Mouse (Mus musculus) neural tube, embryonic 13.5 days (tissue): ENCODE measurements around the gene Wfdc15b. TPM values are rescaled to one million over a fixed set of nuclear protein-coding genes. Genes with fewer than 3 reads are reported as not detected.

ENCODE experiments used
- ATAC-seq: fragments of 200-750 bp; cut with Nextera tagmentation; 2 replicates; pipeline ENCODE4 v1.8.0; 2017; ENCODE audit warnings: low read depth, mild to moderate bottlenecking, moderate TSS enrichment, moderate library complexity
- H3K27ac ChIP-seq: fragments of 300-500 bp; sonication (generic); replicated peaks from 2 replicates; pipeline ENCODE4 v1.5.1; 2015; ENCODE audit warnings: moderate library complexity, mild to moderate bottlenecking, inconsistent platforms
- H3K27me3 ChIP-seq: fragments of 300-500 bp; sonication (generic); 2 replicates; pipeline ENCODE4 v1.6.1; 2015; ENCODE audit warnings: mild to moderate bottlenecking, inconsistent platforms
- H3K36me3 ChIP-seq: fragments of 300-500 bp; sonication (generic); 2 replicates; pipeline ENCODE4 v1.6.1; 2015; ENCODE audit warnings: mild to moderate bottlenecking, inconsistent platforms
- H3K4me1 ChIP-seq: fragments of 300-500 bp; sonication (generic); replicated peaks from 2 replicates; pipeline ENCODE4 v1.6.1; 2015; ENCODE audit warnings: inconsistent platforms
- H3K4me2 ChIP-seq: fragments of 300-500 bp; sonication (generic); 2 replicates; pipeline ENCODE4 v1.6.1; 2015; ENCODE audit warnings: inconsistent platforms, mild to moderate bottlenecking, moderate library complexity
- H3K4me3 ChIP-seq: fragments of 300-500 bp; sonication (generic); 2 replicates; pipeline ENCODE4 v1.5.1; 2015; ENCODE audit warnings: mild to moderate bottlenecking, inconsistent platforms
- H3K9ac ChIP-seq: fragments of 300-500 bp; sonication (generic); 2 replicates; pipeline ENCODE4 v1.6.1; 2015; ENCODE audit warnings: moderate library complexity, mild to moderate bottlenecking, inconsistent platforms
- H3K9me3 ChIP-seq: fragments of 300-500 bp; sonication (generic); 2 replicates; pipeline ENCODE4 v1.6.1; 2016; ENCODE audit warnings: inconsistent platforms
- WGBS: fragments of 180-500 bp; shearing (Covaris S2); methylation state at CpG from one replicate; pipeline ENCODE4 v1.1.7; 2015; 5-methylcytosine and 5-hydroxymethylcytosine counted together
- polyA plus RNA-seq: library from polyadenylated mRNA; unstranded; fragments of >200 nt; fragmentation: Nextera tagmentation; extraction: Ambion mirVana; gene quantifications from 2 replicates; pipeline ENCODE4 v1.2.1, GENCODE M21; 2015

Gene Wfdc15b
- polyA plus RNA-seq, 1 experiment from 2014 or later = not detected

DNA sequence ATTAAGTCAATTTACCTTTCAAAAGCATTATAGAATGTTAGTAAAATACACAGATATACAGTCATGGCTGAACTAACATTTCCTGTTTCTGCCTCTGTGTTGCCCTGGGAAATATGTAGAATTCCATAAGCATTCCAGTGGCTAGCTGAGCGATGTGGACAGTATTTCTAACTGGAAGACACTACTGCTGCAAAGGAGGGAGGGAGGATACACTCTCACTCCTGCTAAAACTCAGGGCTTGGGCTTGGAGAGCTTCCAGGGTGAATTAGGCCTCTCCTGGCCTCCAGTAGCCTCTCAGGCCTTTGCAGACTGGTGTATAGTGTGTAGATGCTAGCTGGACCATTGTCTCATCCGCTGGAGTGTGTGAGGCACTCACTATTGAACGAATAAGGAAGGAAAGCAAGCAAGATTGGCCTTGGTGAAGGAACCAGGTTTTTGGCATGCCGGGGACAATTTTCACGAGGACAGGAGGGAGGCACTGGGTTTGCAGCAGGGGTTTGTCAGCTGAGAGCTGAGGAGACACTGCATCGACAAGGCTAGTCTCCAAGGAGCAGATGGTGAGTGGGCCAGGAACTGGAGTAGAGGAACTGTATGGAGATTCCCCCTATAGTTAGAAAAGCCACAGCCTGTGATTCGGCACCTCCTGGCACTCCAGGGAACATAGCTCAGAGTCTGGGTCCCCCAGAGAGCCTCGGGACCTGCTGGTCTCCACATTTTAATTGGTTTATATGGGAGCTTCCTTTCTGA lies 46.6 kb downstream of the Wfdc15b start:
- Histone ChIP-seq H3K36me3 (no peaks in the 10 kb centered on the region), H3K9ac (no peak overlapping the region), H3K27ac (no peak overlapping the region), H3K4me2 (no peak overlapping the region), H3K4me1 (peaks cover 19% of the 10 kb centered on the region), H3K27me3 (peaks cover 44% of the 10 kb centered on the region), H3K4me3 (no peak overlapping the region), H3K9me3 (no peaks in the 10 kb centered on the region)
- 77% methylated on average over 8 of the region's 8 CpGs for WGBS
- no peak for ATAC-seq

- H3K36me3 ChIP-seq = no peaks in the 10 kb centered on the region
- H3K9ac ChIP-seq = no peak overlapping the region
- no peaks in the 10 kb centered on the region for H3K9me3 ChIP-seq
- no peak overlapping the region for H3K4me2 ChIP-seq
- peaks cover 23% of the 10 kb centered on the region for H3K4me1 ChIP-seq
- H3K27me3 ChIP-seq = peaks cover 59% of the 10 kb centered on the region
- WGBS = 76% methylated on average over 3 of the region's 3 CpGs
- ATAC-seq = no peak
- H3K27ac ChIP-seq = no peak overlapping the region
- H3K4me3 ChIP-seq = no peak overlapping the region
Measured at GRCm38 (mm10) chr2:164173394-164173793, 48.1 kb downstream of the Wfdc15b start.

DNA sequence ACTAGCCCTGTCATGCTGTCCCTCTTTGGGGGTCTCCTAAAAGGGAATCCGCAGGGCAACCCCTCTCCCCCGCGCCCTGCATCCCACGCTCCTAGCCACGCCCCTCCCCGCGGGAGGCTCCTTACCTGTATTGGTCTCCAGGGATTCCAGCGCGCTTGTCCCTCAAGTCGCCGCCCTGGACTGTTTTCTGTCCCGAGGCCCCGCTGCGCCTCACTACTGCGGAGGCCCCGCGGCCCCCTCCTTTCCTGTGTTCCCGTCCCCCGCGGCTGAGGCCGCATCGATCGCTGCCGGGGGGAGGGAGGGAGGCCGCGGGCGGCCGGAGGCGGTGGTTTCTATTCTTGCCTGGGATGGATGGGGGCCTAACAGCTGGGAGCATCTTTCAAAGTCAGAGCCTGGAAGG lies 50.6 kb downstream of the Wfdc15b start, which contains the start of gene Kcns1:
Kcns1 (minus strand) TSS at position 212 of the 400 bp plus-strand sequence.
- H3K27me3 ChIP-seq = peaks cover 83% of the 10 kb centered on the region
- H3K4me3 ChIP-seq = peak within 1 kb of the TSS; percentile 38
- peak within 1 kb of the TSS; percentile 68 for H3K4me2 ChIP-seq
- H3K9me3 ChIP-seq = no peaks in the 10 kb centered on the region
- no peak within 1 kb of the TSS for H3K27ac ChIP-seq
- ATAC-seq = no peak
- 2% methylated on average over 29 of the region's 29 CpGs for WGBS
- H3K4me1 ChIP-seq = peaks cover 32% of the 10 kb centered on the region
- peak within 1 kb of the TSS; percentile 56 for H3K9ac ChIP-seq
- H3K36me3 ChIP-seq = no peaks in the 10 kb centered on the region

GRCm38 (mm10) chr2:164170326-164170725 lies 51.1 kb downstream of the Wfdc15b start:
- no peaks in the 10 kb centered on the region for H3K9me3 ChIP-seq
- ATAC-seq = no peak
- peaks cover 32% of the 10 kb centered on the region for H3K4me1 ChIP-seq
- no peak overlapping the region for H3K27ac ChIP-seq
- peak overlapping the region; percentile 38 for H3K4me3 ChIP-seq
- H3K9ac ChIP-seq = peak overlapping the region; percentile 56; the same call in 1 of the 2 replicates
- H3K4me2 ChIP-seq = peak overlapping the region; percentile 68
- 7% methylated on average over 11 of the region's 11 CpGs for WGBS
- peaks cover 89% of the 10 kb centered on the region for H3K27me3 ChIP-seq
- H3K36me3 ChIP-seq = no peaks in the 10 kb centered on the region

GRCm38 (mm10) chr2:164168571-164168946 lies 52.9 kb downstream of the Wfdc15b start:
- peak overlapping the region; percentile 39 for H3K4me3 ChIP-seq
- H3K27ac ChIP-seq = no peak overlapping the region
- no peaks in the 10 kb centered on the region for H3K9me3 ChIP-seq
- H3K4me1 ChIP-seq = peaks cover 32% of the 10 kb centered on the region
- H3K27me3 ChIP-seq = peaks cover 84% of the 10 kb centered on the region
- no peaks in the 10 kb centered on the region for H3K36me3 ChIP-seq
- peak overlapping the region; percentile 58 for H3K4me2 ChIP-seq
- H3K9ac ChIP-seq = 0 out of 2 replicates have a peak overlapping the region, but pooled peaks have one; percentile 34
- ATAC-seq = peak; percentile 54
- WGBS = 11% methylated on average over 42 of the region's 42 CpGs

GRCm38 (mm10) chr2:164167752-164168570 lies 53.5 kb downstream of the Wfdc15b start:
- ATAC-seq = peak; percentile 59
- Histone ChIP-seq H3K4me3 (peak overlapping the region; percentile 39), H3K36me3 (no peaks in the 10 kb centered on the region), H3K4me2 (peak overlapping the region; percentile 58), H3K9ac (peak overlapping the region; percentile 34; the same call in 1 of the 2 replicates), H3K27ac (no peak overlapping the region), H3K9me3 (no peaks in the 10 kb centered on the region), H3K27me3 (peaks cover 78% of the 10 kb centered on the region), H3K4me1 (peaks cover 32% of the 10 kb centered on the region)
- WGBS = 11% methylated on average over 89 of the region's 90 CpGs

GRCm38 (mm10) chr2:164164941-164165340 lies 56.5 kb downstream of the Wfdc15b start:
- ATAC-seq = no peak
- no peak overlapping the region for H3K4me2 ChIP-seq
- WGBS = 95% methylated on average over 5 of the region's 5 CpGs
- no peak overlapping the region for H3K4me3 ChIP-seq
- H3K27me3 ChIP-seq = peaks cover 49% of the 10 kb centered on the region
- H3K4me1 ChIP-seq = peaks cover 13% of the 10 kb centered on the region
- no peaks in the 10 kb centered on the region for H3K9me3 ChIP-seq
- H3K9ac ChIP-seq = no peak overlapping the region
- H3K36me3 ChIP-seq = no peaks in the 10 kb centered on the region
- H3K27ac ChIP-seq = no peak overlapping the region

Other genes starting within 250 kb of the Wfdc15b start
- 455 and 477 TPM in 2 replicates for gene Ywhab, start 226.7 kb downstream of the Wfdc15b start, polyA plus RNA-seq
- gene Pabpc1l, start 196.2 kb downstream of the Wfdc15b start, polyA plus RNA-seq = 1.2 and 1.7 TPM in 2 replicates
- gene Stk4, start 151.3 kb downstream of the Wfdc15b start, polyA plus RNA-seq = 19.4 and 21.2 TPM in 2 replicates
- 45.3 and 48.0 TPM in 2 replicates for gene Tomm34, start 150.5 kb downstream of the Wfdc15b start, polyA plus RNA-seq
- gene Kcns1, start 50.5 kb downstream of the Wfdc15b start, polyA plus RNA-seq = 0.40 and 0.50 TPM in 2 replicates
- gene Wfdc5, start 38.9 kb downstream of the Wfdc15b start, polyA plus RNA-seq = not detected in 2 replicates
- not detected in 2 replicates for gene Wfdc12, start 31.1 kb downstream of the Wfdc15b start, polyA plus RNA-seq
- gene Wfdc15a, start 21.5 kb downstream of the Wfdc15b start, polyA plus RNA-seq = not detected in 2 replicates
- gene Svs2, start 16.8 kb upstream of the Wfdc15b start, polyA plus RNA-seq = not detected in 2 replicates
- gene Svs3b, start 35.0 kb upstream of the Wfdc15b start, polyA plus RNA-seq = not detected in 2 replicates
- not detected in 2 replicates for gene Svs4, start 56.8 kb upstream of the Wfdc15b start, polyA plus RNA-seq
- gene Svs3a, start 67.6 kb upstream of the Wfdc15b start, polyA plus RNA-seq = not detected in 2 replicates
- not detected in 2 replicates for gene Svs6, start 95.1 kb upstream of the Wfdc15b start, polyA plus RNA-seq
- gene Svs5, start 111.1 kb upstream of the Wfdc15b start, polyA plus RNA-seq = not detected in 2 replicates
- gene Slpi, start 167.4 kb upstream of the Wfdc15b start, polyA plus RNA-seq = 0.75 TPM in 1 of 2 replicates, not detected in the other
- gene Rbpjl, start 181.5 kb upstream of the Wfdc15b start, polyA plus RNA-seq = 0.08 and 0.10 TPM in 2 replicates
- gene Matn4, start 183.5 kb upstream of the Wfdc15b start, polyA plus RNA-seq = 7.3 and 13.2 TPM in 2 replicates
- gene Sdc4, start 222.2 kb upstream of the Wfdc15b start, polyA plus RNA-seq = 9.4 and 12.1 TPM in 2 replicates
- gene Sys1, start 235.3 kb upstream of the Wfdc15b start, polyA plus RNA-seq = 71.2 and 77.5 TPM in 2 replicates
- 3.3 and 7.7 TPM in 2 replicates for gene Gm20458, start 239.3 kb upstream of the Wfdc15b start, polyA plus RNA-seq